In the genomic region with DNA sequence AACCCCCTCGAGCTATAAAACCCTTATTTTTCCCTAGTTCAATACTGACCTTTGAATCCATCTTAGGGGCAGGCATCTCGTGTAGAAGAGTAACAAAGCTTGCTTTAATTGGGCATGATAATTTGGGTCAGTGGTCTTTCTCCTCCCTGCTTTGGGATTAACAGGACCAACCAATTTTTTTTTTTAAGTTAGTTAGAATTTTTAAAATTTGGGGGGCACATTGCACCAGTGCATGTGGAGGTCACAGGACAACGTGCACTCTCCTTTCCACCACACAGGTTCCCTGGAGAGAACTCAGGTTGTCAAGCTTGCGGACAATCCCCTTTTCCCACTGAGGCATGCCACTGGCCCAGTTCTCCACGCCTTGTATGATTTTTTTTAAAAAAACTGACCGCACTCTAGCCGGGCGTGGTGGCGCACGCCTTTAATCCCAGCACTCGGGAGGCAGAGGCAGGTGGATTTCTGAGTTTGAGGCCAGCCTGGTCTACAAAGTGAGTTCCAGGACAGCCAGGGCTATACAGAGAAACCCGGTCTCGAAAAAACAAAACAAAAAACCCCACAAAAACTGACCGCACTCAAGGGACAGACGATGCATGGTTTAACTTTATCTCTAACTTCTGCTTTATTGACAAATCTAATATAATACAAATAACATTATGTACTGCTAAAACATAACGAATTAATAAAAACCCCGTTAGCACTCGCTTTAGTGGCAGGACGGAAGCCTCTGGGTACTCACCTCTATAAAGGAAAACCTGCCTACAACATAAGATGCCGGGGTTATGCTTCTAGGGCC, we compare ENCODE assay signal across 8 mouse cellular contexts. TPM values are rescaled to one million over a fixed set of nuclear protein-coding genes. Genes with fewer than 3 reads are reported as not detected.
DNase-seq lines count a peak whose midpoint lies in the region; ATAC-seq and TF ChIP-seq lines count a peak whose summit lies in the region.

No protein-coding gene starts in this region.

- H3K4me2 ChIP-seq in heart, embryonic 12.5 days, result peak overlapping the region; percentile 76
- peak overlapping the region; percentile 92 for H3K4me2 ChIP-seq in forebrain, embryonic 14.5 days (ENCODE audit: low read length)
- peak overlapping the region; percentile 76 for H3K4me2 ChIP-seq in liver, embryonic 16.5 days (ENCODE audit: low read depth, low read length)

- no peak for TF ChIP-seq EP300 in ES-Bruce4 (IDR thresholded peaks at IDR 0.05; ENCODE audit: insufficient read depth, low read depth, low read length)

- WGBS in heart, embryonic 12.5 days, result 8% methylated on average over 20 of the region's 20 CpGs
- 3% methylated on average over 20 of the region's 20 CpGs for WGBS in forebrain, embryonic 14.5 days
- WGBS in liver, embryonic 16.5 days (ENCODE audit: insufficient replicate concordance), result 4% methylated on average over 20 of the region's 20 CpGs

- H3K27me3 ChIP-seq in heart, embryonic 12.5 days (replicated peaks), result no peaks in the 10 kb centered on the region
- no peaks in the 10 kb centered on the region for H3K27me3 ChIP-seq in ES-Bruce4 (ENCODE audit: control insufficient read depth, insufficient read depth, low read length, poor library complexity, severe bottlenecking)
- H3K27me3 ChIP-seq in forebrain, embryonic 14.5 days (replicated peaks; ENCODE audit: control insufficient read depth, insufficient read depth, low read length), result no peaks in the 10 kb centered on the region
- H3K27me3 ChIP-seq in liver, embryonic 16.5 days (ENCODE audit: control insufficient read depth, insufficient read depth, low read depth, low read length), result no peaks in the 10 kb centered on the region

- no peaks in the 10 kb centered on the region for H3K9me3 ChIP-seq in heart, embryonic 12.5 days (replicated peaks)
- H3K9me3 ChIP-seq in ES-Bruce4 (replicated peaks; ENCODE audit: control insufficient read depth, insufficient read depth, low read length, poor library complexity, severe bottlenecking), result no peaks in the 10 kb centered on the region
- no peaks in the 10 kb centered on the region for H3K9me3 ChIP-seq in forebrain, embryonic 14.5 days (replicated peaks; ENCODE audit: control insufficient read depth, low read length)
- H3K9me3 ChIP-seq in liver, embryonic 16.5 days (replicated peaks; ENCODE audit: control insufficient read depth, low read length), result no peaks in the 10 kb centered on the region

- ATAC-seq in heart, embryonic 12.5 days (ENCODE audit: insufficient number of reproducible peaks, low FRiP score), result no peak
- ATAC-seq in forebrain, embryonic 14.5 days, result no peak
- ATAC-seq in liver, embryonic 16.5 days (ENCODE audit: low read depth), result no peak

- TF ChIP-seq POLR2A in ES-Bruce4 (IDR thresholded peaks at IDR 0.05; ENCODE audit: insufficient read depth, low read length), result no peak

- peaks cover 32% of the 10 kb centered on the region for H3K4me1 ChIP-seq in heart, embryonic 12.5 days (replicated peaks)
- no peaks in the 10 kb centered on the region for H3K4me1 ChIP-seq in ES-Bruce4 (ENCODE audit: control insufficient read depth, insufficient read depth, low read length)
- H3K4me1 ChIP-seq in forebrain, embryonic 14.5 days (ENCODE audit: control insufficient read depth, insufficient read depth, low read length), result peaks cover 25% of the 10 kb centered on the region
- peaks cover 30% of the 10 kb centered on the region for H3K4me1 ChIP-seq in liver, embryonic 16.5 days (ENCODE audit: control insufficient read depth, low read depth, low read length)

- no peak for DNase-seq in heart, adult 18-20 months
- DNase-seq in forebrain, embryonic 14.5 days (ENCODE audit: low spot score), result no peak
- no peak for DNase-seq in adrenal gland, adult 18-20 months (ENCODE audit: low spot score in 2 of 2)
- DNase-seq in urinary bladder, adult 2 months (ENCODE audit: low spot score), result no peak
- DNase-seq in cerebellum, postnatal 36 days, result no peak

- peaks cover 42% of the 10 kb centered on the region for H3K36me3 ChIP-seq in heart, embryonic 12.5 days
- H3K36me3 ChIP-seq in ES-Bruce4 (ENCODE audit: control insufficient read depth, insufficient read depth, low read length, poor library complexity, severe bottlenecking), result peaks cover 29% of the 10 kb centered on the region
- peaks cover 40% of the 10 kb centered on the region for H3K36me3 ChIP-seq in forebrain, embryonic 14.5 days (ENCODE audit: control insufficient read depth, insufficient read depth, low read length)
- peaks cover 18% of the 10 kb centered on the region for H3K36me3 ChIP-seq in liver, embryonic 16.5 days (ENCODE audit: control insufficient read depth, insufficient read depth)

- H3K9ac ChIP-seq in heart, embryonic 12.5 days, result peak overlapping the region; percentile 90
- H3K9ac ChIP-seq in ES-Bruce4 (ENCODE audit: low read depth, poor library complexity, severe bottlenecking), result peak overlapping the region; percentile 95
- peak overlapping the region; percentile 97 for H3K9ac ChIP-seq in forebrain, embryonic 14.5 days (ENCODE audit: low read length)
- peak overlapping the region; percentile 95 for H3K9ac ChIP-seq in liver, embryonic 16.5 days (ENCODE audit: low read depth, low read length)

- peak overlapping the region; percentile 71 for H3K4me3 ChIP-seq in heart, embryonic 12.5 days
- H3K4me3 ChIP-seq in ES-Bruce4 (ENCODE audit: low read depth, low read length), result peak overlapping the region; percentile 89
- H3K4me3 ChIP-seq in forebrain, embryonic 14.5 days (ENCODE audit: low read depth, low read length), result peak overlapping the region; percentile 96
- H3K4me3 ChIP-seq in liver, embryonic 16.5 days (ENCODE audit: low read depth, low read length), result peak overlapping the region; percentile 92

- no peak for TF ChIP-seq CTCF in ES-Bruce4 (IDR thresholded peaks at IDR 0.05; ENCODE audit: low read depth, low read length)

- peak overlapping the region; percentile 97 for H3K27ac ChIP-seq in heart, embryonic 12.5 days (ENCODE audit: poor library complexity, severe bottlenecking)
- peak overlapping the region; percentile 88 for H3K27ac ChIP-seq in ES-Bruce4 (ENCODE audit: insufficient read depth, low read length)
- peak overlapping the region; percentile 99 for H3K27ac ChIP-seq in forebrain, embryonic 14.5 days (ENCODE audit: low read depth, low read length)
- peak overlapping the region; percentile 91 for H3K27ac ChIP-seq in liver, embryonic 16.5 days (ENCODE audit: low read length)

RNA-seq across cellular contexts. Expression of gene Zfp553, which starts 0.8 kb away (rescaled TPM):
- 23.8 and 25.3 TPM in 2 replicates for polyA plus RNA-seq in heart, embryonic 12.5 days (2016; fragmentation: Nextera tagmentation; extraction: Ambion mirVana)
- total RNA-seq in heart, adult 18-20 months (2021), result 1 to 10 TPM; 6.4 to 6.7 TPM
- 52.1 and 57.0 TPM in 2 replicates for polyA plus RNA-seq in ES-Bruce4 (2011; ENCODE audit: insufficient read depth, insufficient read length, low read depth, missing spikeins)
- 29.4 and 36.7 TPM in 2 replicates for polyA plus RNA-seq in forebrain, embryonic 14.5 days (2014; fragmentation: Nextera tagmentation; extraction: Ambion mirVana)
- 5.7 and 5.9 TPM in 2 replicates for polyA plus RNA-seq in liver, embryonic 16.5 days (2015; fragmentation: Nextera tagmentation; extraction: Ambion mirVana)
- 10 to 100 TPM; 12.6 to 14.8 TPM for total RNA-seq in adrenal gland, adult 18-20 months (2021)
- 10.0 and 10.5 TPM in 2 replicates for polyA plus RNA-seq in urinary bladder, adult 2 months (2012; rRNA removed)

RNA-seq across cellular contexts. Expression of gene Sept1, which starts 0.9 kb away (rescaled TPM):
- polyA plus RNA-seq in heart, embryonic 12.5 days (2016; fragmentation: Nextera tagmentation; extraction: Ambion mirVana), result 22.1 and 28.2 TPM in 2 replicates
- 1 to 10 TPM; 3.0 to 7.7 TPM for total RNA-seq in heart, adult 18-20 months (2021)
- 210 and 229 TPM in 2 replicates for polyA plus RNA-seq in ES-Bruce4 (2011; ENCODE audit: insufficient read depth, insufficient read length, low read depth, missing spikeins)
- 11.3 and 15.1 TPM in 2 replicates for polyA plus RNA-seq in forebrain, embryonic 14.5 days (2014; fragmentation: Nextera tagmentation; extraction: Ambion mirVana)
- 10.1 and 11.1 TPM in 2 replicates for polyA plus RNA-seq in liver, embryonic 16.5 days (2015; fragmentation: Nextera tagmentation; extraction: Ambion mirVana)
- 1 to 10 TPM; 7.8 to 8.7 TPM for total RNA-seq in adrenal gland, adult 18-20 months (2021)
- polyA plus RNA-seq in urinary bladder, adult 2 months (2012; rRNA removed), result 19.4 and 22.0 TPM in 2 replicates

RNA-seq across cellular contexts. Expression of gene Zfp771, which starts 12.1 kb away (rescaled TPM):
- 32.7 and 34.4 TPM in 2 replicates for polyA plus RNA-seq in heart, embryonic 12.5 days (2016; fragmentation: Nextera tagmentation; extraction: Ambion mirVana)
- 10 to 100 TPM; 18.3 to 19.3 TPM for total RNA-seq in heart, adult 18-20 months (2021)
- 8.2 and 8.7 TPM in 2 replicates for polyA plus RNA-seq in ES-Bruce4 (2011; ENCODE audit: insufficient read depth, insufficient read length, low read depth, missing spikeins)
- 53.2 and 57.4 TPM in 2 replicates for polyA plus RNA-seq in forebrain, embryonic 14.5 days (2014; fragmentation: Nextera tagmentation; extraction: Ambion mirVana)
- polyA plus RNA-seq in liver, embryonic 16.5 days (2015; fragmentation: Nextera tagmentation; extraction: Ambion mirVana), result 11.0 and 13.8 TPM in 2 replicates
- total RNA-seq in adrenal gland, adult 18-20 months (2021), result 10 to 100 TPM; 23.6 to 29.6 TPM
- polyA plus RNA-seq in urinary bladder, adult 2 months (2012; rRNA removed), result 49.8 and 54.0 TPM in 2 replicates

RNA-seq across cellular contexts. Expression of gene Mylpf, which starts 23.3 kb away (rescaled TPM):
- 17.8 and 20.0 TPM in 2 replicates for polyA plus RNA-seq in heart, embryonic 12.5 days (2016; fragmentation: Nextera tagmentation; extraction: Ambion mirVana)
- total RNA-seq in heart, adult 18-20 months (2021), result 1 to 10 TPM; 1.1 to 3.7 TPM
- 278 and 351 TPM in 2 replicates for polyA plus RNA-seq in ES-Bruce4 (2011; ENCODE audit: insufficient read depth, insufficient read length, low read depth, missing spikeins)
- 4.6 and 5.3 TPM in 2 replicates for polyA plus RNA-seq in forebrain, embryonic 14.5 days (2014; fragmentation: Nextera tagmentation; extraction: Ambion mirVana)
- 61.0 and 92.3 TPM in 2 replicates for polyA plus RNA-seq in liver, embryonic 16.5 days (2015; fragmentation: Nextera tagmentation; extraction: Ambion mirVana)
- total RNA-seq in adrenal gland, adult 18-20 months (2021), result 10 to 100 TPM in 1 of 2 experiments, under 1 TPM in 1; 0.66 to 16.3 TPM
- 1.2 and 2.1 TPM in 2 replicates for polyA plus RNA-seq in urinary bladder, adult 2 months (2012; rRNA removed)

RNA-seq across cellular contexts. Expression of gene Tbc1d10b, which starts 23.8 kb away (rescaled TPM):
- 29.2 and 32.3 TPM in 2 replicates for polyA plus RNA-seq in heart, embryonic 12.5 days (2016; fragmentation: Nextera tagmentation; extraction: Ambion mirVana)
- 10 to 100 TPM; 20.8 to 21.6 TPM for total RNA-seq in heart, adult 18-20 months (2021)
- polyA plus RNA-seq in ES-Bruce4 (2011; ENCODE audit: insufficient read depth, insufficient read length, low read depth, missing spikeins), result 42.8 and 55.5 TPM in 2 replicates
- 13.6 and 13.7 TPM in 2 replicates for polyA plus RNA-seq in forebrain, embryonic 14.5 days (2014; fragmentation: Nextera tagmentation; extraction: Ambion mirVana)
- 13.7 and 15.1 TPM in 2 replicates for polyA plus RNA-seq in liver, embryonic 16.5 days (2015; fragmentation: Nextera tagmentation; extraction: Ambion mirVana)
- 10 to 100 TPM; 43.3 to 47.5 TPM for total RNA-seq in adrenal gland, adult 18-20 months (2021)
- polyA plus RNA-seq in urinary bladder, adult 2 months (2012; rRNA removed), result 23.0 and 30.1 TPM in 2 replicates
